Mouse (Mus musculus) C2C12 (cell line): ENCODE data around the gene Trem2. TPM values are rescaled to one million over a fixed set of nuclear protein-coding genes. Genes with fewer than 3 reads are reported as not detected.

ENCODE experiments used
- H3K27me3 ChIP-seq: one replicate; pipeline ENCODE4 v1.6.1; 2011; ENCODE audit not compliant: control insufficient read depth, insufficient read depth, insufficient read length
- H3K36me3 ChIP-seq: one replicate; pipeline ENCODE4 v1.6.1; 2011; ENCODE audit not compliant: control insufficient read depth, insufficient read depth
- H3K4me3 ChIP-seq: one replicate; pipeline ENCODE4 v1.5.1; 2011; ENCODE audit warnings: mild to moderate bottlenecking, control low read depth; ENCODE audit not compliant: poor library complexity, insufficient read depth, severe bottlenecking
- H3K79me2 ChIP-seq: one replicate; pipeline ENCODE4 v1.6.1; 2011; ENCODE audit not compliant: control insufficient read depth, insufficient read depth
- H3K79me3 ChIP-seq: one replicate; pipeline ENCODE4 v1.6.1; 2011; ENCODE audit warnings: low read depth, control low read depth
- H3ac ChIP-seq: one replicate; pipeline ENCODE3; 2011; ENCODE audit warnings: low read depth; ENCODE audit not compliant: control insufficient read depth, insufficient read length
- CEBPB ChIP-seq: IDR thresholded peaks from one replicate; pipeline ENCODE4 v1.6.1; 2011; ENCODE audit warnings: low read depth, mild to moderate bottlenecking, control low read depth, moderate library complexity
- CTCF ChIP-seq: IDR thresholded peaks from one replicate; pipeline ENCODE4 v1.5.1; 2011; ENCODE audit not compliant: control insufficient read depth, insufficient read depth, insufficient read length
- FOSL1 ChIP-seq: IDR thresholded peaks from one replicate; pipeline ENCODE4 v1.8.0; 2011; ENCODE audit warnings: mild to moderate bottlenecking, low read length; ENCODE audit not compliant: poor library complexity, insufficient read depth, severe bottlenecking
- MAX ChIP-seq: IDR thresholded peaks from one replicate; pipeline ENCODE4 v1.6.1; 2011; ENCODE audit warnings: mild to moderate bottlenecking, control low read depth
- MYOD1 ChIP-seq: IDR thresholded peaks from one replicate; pipeline ENCODE4 v1.6.1; 2011; ENCODE audit warnings: low read depth; ENCODE audit not compliant: control insufficient read depth, insufficient read length
- MYOG ChIP-seq: IDR thresholded peaks from one replicate; pipeline ENCODE4 v1.6.1; 2011; ENCODE audit not compliant: control insufficient read depth, insufficient read length; ENCODE audit errors: extremely low read depth
- USF1 ChIP-seq: IDR thresholded peaks from one replicate; pipeline ENCODE4 v1.6.1; 2011; ENCODE audit warnings: low read depth, mild to moderate bottlenecking, control low read depth, moderate library complexity
- polyA plus RNA-seq: library from polyadenylated mRNA; unstranded; fragments of >200 nt; fragmentation: generic; extraction: Trizol; gene quantifications from one replicate; pipeline ENCODE4 v1.2.1, GENCODE M21; 2012; ENCODE audit warnings: missing spikeins

Trem2 gene
- polyA plus RNA-seq, 1 experiment, result not detected

GRCm38 (mm10) chr17:48392616-48393015, 46.4 kb downstream of the Trem2 start:
- H3K4me3 ChIP-seq, result no peak overlapping the region
- H3K79me2 ChIP-seq, result peaks cover 16% of the 10 kb centered on the region
- peaks cover 8% of the 10 kb centered on the region for H3K79me3 ChIP-seq
- no peak overlapping the region for H3ac ChIP-seq
- TF ChIP-seq MAX, result no peak
- TF ChIP-seq CTCF, result no peak
- no peak for TF ChIP-seq CEBPB
- no peak for TF ChIP-seq MYOD1
- no peak for TF ChIP-seq USF1
- no peak for TF ChIP-seq FOSL1
- TF ChIP-seq MYOG, result no peak
- H3K27me3 ChIP-seq, result no peaks in the 10 kb centered on the region
- peaks cover 94% of the 10 kb centered on the region for H3K36me3 ChIP-seq

GRCm38 (mm10) chr17:48401710-48402109, 55.5 kb downstream of the Trem2 start:
- H3ac ChIP-seq, result no peak overlapping the region
- no peaks in the 10 kb centered on the region for H3K27me3 ChIP-seq
- peaks cover 95% of the 10 kb centered on the region for H3K79me2 ChIP-seq
- TF ChIP-seq CEBPB (no peak), FOSL1 (no peak), MAX (no peak), CTCF (no peak), MYOD1 (no peak), USF1 (no peak), MYOG (no peak)
- no peak overlapping the region for H3K4me3 ChIP-seq
- H3K36me3 ChIP-seq, result peaks cover 53% of the 10 kb centered on the region
- peaks cover 72% of the 10 kb centered on the region for H3K79me3 ChIP-seq

- Histone ChIP-seq H3K27me3 (no peaks in the 10 kb centered on the region), H3K36me3 (peaks cover 48% of the 10 kb centered on the region), H3K4me3 (no peak overlapping the region), H3K79me2 (peaks cover 95% of the 10 kb centered on the region), H3K79me3 (peaks cover 75% of the 10 kb centered on the region), H3ac (no peak overlapping the region)
- TF ChIP-seq MYOG (no peak), USF1 (no peak), MAX (no peak), MYOD1 (no peak), CEBPB (no peak), FOSL1 (no peak), CTCF (no peak)
Observed at GRCm38 (mm10) chr17:48402751-48403150, 56.5 kb downstream of the Trem2 start.

Other genes with a start within 250 kb of the Trem2 start
- gene 9830107B12Rik, start 200.1 kb upstream of the Trem2 start, polyA plus RNA-seq, result not detected
- not detected for gene A530064D06Rik, start 179.1 kb upstream of the Trem2 start, polyA plus RNA-seq
- not detected for gene Trem1, start 113.6 kb upstream of the Trem2 start, polyA plus RNA-seq
- gene Trem3, start 98.6 kb upstream of the Trem2 start, polyA plus RNA-seq, result not detected
- gene Treml4, start 82.1 kb upstream of the Trem2 start, polyA plus RNA-seq, result not detected
- not detected for gene Treml2, start 46.9 kb upstream of the Trem2 start, polyA plus RNA-seq
- gene B430306N03Rik, start 30.3 kb upstream of the Trem2 start, polyA plus RNA-seq, result not detected
- gene Treml1, start 13.5 kb downstream of the Trem2 start, polyA plus RNA-seq, result not detected
- gene Nfya, start 63.5 kb downstream of the Trem2 start, polyA plus RNA-seq, result 24.0 TPM
- 14.1 TPM for gene Oard1, start 63.6 kb downstream of the Trem2 start, polyA plus RNA-seq
- gene Apobec2, start 86.5 kb downstream of the Trem2 start, polyA plus RNA-seq, result 0.27 TPM
- gene Tspo2, start 105.1 kb downstream of the Trem2 start, polyA plus RNA-seq, result not detected
- gene Unc5cl, start 108.5 kb downstream of the Trem2 start, polyA plus RNA-seq, result not detected